Mouse (Mus musculus) heart, postnatal 25 days (tissue): Measurements from ENCODE around the gene Capg. TPM values are rescaled to one million over a fixed set of nuclear protein-coding genes. Genes with fewer than 3 reads are reported as not detected.
"Not testable (repeated sequence)": the region's sequence is repeated elsewhere in the genome, so short reads cannot be mapped to it uniquely, and the experiment has no call there.

Source experiments
- DNase-seq: peaks from one replicate; pipeline ENCODE4 v3.0.0; 2022; ENCODE audit warnings: low spot score
- intact Hi-C: fragments of 180-260 bp; cut with DNase I; formaldehyde crosslinking; loops from one replicate; pipeline ENCODE4 v1.15.1; 2025
- total RNA-seq, 2 experiments: library from RNA; stranded (reverse); gene quantifications; 2 replicates each; pipeline ENCODE4 v1.2.3; 2021

Gene Capg
- total RNA-seq, 2 experiments from 2014 or later = 6.5 to 8.7 TPM

DNA sequence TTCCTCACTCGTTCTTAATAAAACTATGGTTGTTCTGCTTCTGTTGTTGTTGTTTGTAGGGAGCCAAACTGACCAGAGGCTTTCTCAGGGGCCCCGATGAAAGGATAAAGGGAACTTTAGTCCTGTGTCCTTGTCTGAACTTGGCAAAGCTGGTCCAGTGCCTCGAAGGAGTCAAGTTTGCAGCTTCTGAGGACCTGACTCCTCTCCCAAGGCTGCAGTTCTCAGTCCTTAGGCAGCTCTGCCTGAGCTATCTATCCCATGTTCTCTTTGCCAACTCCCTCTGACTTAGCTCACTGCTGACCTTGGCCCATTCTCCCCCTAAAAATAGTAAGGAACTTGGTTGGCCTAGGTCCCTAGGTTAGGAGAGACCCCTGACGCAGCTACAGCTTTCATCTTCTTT, 17.1 kb upstream of the Capg start:
- no peak for DNase-seq
- intact Hi-C loops = no loop called here

DNA sequence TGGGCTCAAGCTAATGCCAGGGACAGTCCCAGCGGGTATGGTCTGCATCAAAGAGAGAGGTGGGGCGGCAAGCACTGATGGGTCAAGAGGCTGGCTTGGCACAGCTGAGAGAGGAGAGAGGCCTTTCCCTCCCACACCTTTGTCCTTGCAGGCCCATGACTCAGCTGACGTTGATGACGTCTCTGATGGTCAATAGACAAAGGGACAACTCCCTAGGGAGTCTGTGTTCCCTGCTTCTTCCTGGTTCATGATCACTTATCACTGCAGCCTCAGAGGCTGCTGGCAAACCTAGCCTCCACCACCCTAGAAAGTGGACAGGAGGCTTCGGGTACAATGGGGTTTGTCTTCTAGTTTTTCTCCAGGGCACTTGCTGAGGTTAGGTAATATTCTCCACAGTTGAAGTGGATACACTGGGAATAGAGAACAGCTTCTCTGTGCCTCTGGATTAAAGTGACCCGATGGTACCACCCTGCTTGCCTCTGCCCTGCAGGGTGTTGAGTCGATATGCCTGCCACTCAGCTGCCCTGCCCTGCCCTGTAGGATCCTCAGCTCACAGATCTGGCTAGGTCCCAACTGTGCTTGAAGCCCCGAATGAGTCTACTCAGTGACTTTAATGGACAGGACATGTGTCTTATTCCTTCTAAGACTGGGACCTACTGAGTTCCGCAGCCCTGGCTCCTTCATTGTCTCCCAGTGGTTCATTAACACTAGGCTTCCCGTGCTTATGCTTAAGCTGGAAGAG, 15.6 kb upstream of the Capg start:
- intact Hi-C loops = no loop called here
- DNase-seq = peak; percentile 44

DNA sequence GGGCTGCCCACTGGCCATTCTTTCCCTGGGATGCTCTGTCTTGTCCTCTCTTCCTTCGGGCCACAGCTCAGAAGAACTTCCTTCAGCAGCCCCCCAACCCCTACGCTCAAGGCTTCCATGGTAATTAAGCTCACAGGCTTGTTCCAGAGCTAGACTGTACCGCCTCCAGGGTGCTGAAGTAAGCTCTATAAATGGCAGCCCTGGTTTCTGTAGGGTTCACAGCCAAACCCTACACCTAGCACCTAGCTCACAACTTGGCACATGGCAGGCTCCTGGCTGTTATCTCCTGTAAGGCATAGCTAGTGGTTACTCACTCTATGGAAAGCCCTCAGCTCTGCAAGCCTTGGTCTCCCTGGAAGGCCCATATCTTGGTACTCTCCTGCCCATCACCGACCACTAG, 11.6 kb upstream of the Capg start:
- DNase-seq = no peak
- intact Hi-C loops = loop anchor here (5.0 kb wide), 1 partner anchor 40 kb away; no protein-coding TSS in a partner anchor

DNA sequence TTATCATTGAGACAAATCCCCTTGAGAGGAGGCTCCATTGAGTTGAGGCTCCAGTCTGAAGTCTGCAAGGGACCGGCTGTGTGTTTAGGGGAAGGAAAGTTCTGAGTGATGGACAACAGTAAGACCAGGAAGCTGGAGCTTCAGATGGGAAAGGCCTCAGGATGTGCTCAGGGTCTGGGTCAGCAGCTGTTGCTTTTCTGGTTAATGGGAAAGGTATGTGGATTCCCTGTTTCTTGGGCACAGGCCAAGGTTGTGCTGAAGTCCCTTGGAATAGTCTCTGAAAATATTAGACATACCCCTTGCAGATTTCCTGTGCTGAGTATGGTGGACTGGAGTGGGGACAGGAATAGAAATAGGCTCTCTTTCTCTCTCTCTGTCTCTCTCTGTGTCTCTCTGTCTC, 10.6 kb upstream of the Capg start:
- intact Hi-C loops = loop anchor here (5.0 kb wide), 1 partner anchor 41 kb away; no protein-coding TSS in a partner anchor
- not testable (repeated sequence) for DNase-seq

GRCm38 (mm10) chr6:72534035-72534809, 10.0 kb upstream of the Capg start:
- peak; percentile 38 for DNase-seq
- intact Hi-C loops = loop anchor here (1.0 to 5.0 kb wide), 2 partner anchors 42 to 106 kb away; no protein-coding TSS in a partner anchor

- peak; percentile 60 for DNase-seq
- intact Hi-C loops = loop anchor here (1.0 kb wide), 1 partner anchor 31 kb away; no protein-coding TSS in a partner anchor
Measured at GRCm38 (mm10) chr6:72535165-72535564, 9.0 kb upstream of the Capg start.

DNA sequence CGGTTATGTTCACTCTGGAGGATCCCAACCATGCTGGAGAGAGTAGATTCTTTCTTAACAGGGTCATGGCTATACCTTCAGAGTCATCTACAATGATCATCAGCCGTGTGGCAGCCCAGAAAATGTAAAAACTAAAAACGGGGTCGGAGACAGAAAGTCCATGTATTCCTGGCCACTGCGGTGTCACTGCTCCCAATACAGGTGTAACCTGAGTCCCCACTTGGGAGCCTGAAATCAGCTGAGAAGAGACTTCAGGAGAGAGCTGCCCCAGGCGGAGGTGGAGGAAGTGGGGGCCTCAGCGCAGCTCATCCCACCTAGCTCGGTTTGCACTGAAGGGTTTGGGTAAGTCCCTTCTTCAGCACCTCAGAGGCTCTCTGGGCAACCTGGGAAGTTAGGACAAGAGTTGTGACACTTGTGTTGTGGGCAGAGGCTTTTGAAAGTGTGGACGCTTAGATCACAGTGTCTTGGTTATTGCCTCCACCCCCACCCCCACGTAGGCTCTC, 6.1 kb upstream of the Capg start:
- intact Hi-C loops = no loop called here
- no peak for DNase-seq

DNA sequence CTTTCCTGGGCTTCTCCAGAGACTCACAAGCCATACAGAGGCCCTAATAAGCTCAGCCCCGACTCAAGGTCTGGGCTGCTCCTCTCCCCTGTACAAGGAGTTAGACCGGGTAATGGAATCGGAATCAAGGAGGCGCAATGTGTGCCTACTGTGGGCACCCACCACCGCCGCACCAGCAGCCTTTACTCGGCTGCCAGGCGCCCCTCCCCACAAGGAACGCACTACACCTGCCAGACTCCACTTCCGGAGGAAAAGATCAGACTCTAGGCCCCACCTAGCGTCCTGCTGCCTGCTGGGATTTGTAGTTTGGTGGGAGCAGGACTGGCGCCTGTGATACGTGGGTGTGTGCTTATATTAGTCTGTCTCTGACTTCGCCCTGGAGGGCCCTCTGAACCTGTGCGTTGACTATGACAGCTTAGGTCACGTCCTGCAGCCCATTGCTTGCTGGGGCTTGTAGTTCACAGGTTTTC, 5.6 kb upstream of the Capg start:
- intact Hi-C loops = no loop called here
- peak; percentile 82 for DNase-seq

- DNase-seq = no peak
- intact Hi-C loops = no loop called here
Measured at GRCm38 (mm10) chr6:72543265-72543850, 833 bp upstream of the Capg start.

DNA sequence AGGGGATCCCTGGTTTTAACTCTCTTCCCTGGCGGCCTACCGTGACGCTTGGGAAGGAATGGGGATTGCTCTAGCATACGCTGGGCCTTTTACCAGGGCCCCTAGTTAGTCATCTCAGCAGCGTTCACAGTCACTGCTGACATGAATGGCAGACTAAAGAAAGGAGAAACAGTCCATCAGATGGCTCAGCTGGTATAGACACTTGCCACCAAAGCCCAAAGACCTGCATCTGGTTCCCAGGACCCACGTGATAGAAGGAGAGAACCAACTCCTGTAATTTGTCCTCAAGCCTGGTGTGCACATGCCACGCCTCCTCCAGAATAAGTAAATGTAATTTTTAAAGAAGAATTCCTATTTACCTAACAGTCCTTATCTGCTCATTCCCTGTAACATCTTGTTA, 1.2 kb downstream of the Capg start:
- no peak for DNase-seq
- intact Hi-C loops = no loop called here

GRCm38 (mm10) chr6:72547121-72547520, 2.9 kb downstream of the Capg start:
- no peak for DNase-seq
- intact Hi-C loops = no loop called here

DNA sequence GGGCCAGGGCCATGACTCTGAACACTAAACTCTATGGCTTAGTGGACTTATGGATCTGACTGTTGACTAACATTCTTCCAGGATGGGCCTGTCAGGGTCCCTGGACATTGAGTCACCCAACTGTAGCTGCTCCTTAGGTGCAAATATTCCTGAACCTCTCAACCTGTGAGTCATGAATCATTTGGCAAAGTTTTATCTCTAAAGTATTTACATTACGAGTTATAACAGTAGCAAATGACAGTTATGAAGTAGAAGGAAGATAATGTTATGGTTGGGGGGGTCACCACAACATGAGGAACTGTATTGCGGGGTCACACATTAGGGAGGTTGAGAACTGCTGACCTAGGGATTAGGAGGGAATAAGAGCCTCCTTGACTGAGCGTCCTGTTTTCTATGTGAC, 3.7 kb downstream of the Capg start:
- DNase-seq = no peak
- intact Hi-C loops = no loop called here

- DNase-seq = peak; percentile 46
- intact Hi-C loops = no loop called here
Measured at GRCm38 (mm10) chr6:72549041-72549580, 4.9 kb downstream of the Capg start.

- intact Hi-C loops = no loop called here
- DNase-seq = no peak
Measured at GRCm38 (mm10) chr6:72550025-72550424, 5.8 kb downstream of the Capg start.

DNA sequence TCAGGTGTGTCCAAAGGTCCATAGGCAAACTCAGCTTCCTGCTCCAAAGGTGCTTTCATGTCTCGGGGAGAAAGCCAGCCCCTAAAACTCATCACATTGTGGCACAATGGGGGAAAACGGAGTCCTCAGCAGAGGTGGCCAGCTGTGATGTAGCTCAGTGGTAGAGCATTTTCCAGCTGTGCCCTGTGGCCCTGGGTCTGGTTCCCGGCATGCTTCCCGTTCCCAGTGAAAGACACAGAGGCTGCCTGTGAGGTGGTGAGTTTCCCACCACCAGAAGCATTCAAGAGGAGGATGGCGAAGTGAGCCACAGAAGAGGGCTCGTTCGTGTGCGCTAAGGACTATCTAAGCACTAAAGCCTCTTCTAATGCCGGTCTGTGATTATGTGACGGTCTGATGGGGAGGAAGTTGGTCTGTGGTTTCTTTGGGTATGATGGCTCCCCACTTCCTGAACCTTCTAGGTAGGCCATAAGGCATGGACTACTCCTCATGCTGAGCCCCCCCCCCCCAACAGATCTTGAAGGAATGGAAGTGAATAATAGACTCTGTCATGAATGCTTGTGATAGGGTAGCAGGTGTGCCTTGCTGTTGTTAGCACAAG, 6.4 kb downstream of the Capg start:
- no peak for DNase-seq
- intact Hi-C loops = no loop called here

- intact Hi-C loops = no loop called here
- peak; percentile 76 for DNase-seq
Measured at GRCm38 (mm10) chr6:72552171-72553078, 8.2 kb downstream of the Capg start.

DNA sequence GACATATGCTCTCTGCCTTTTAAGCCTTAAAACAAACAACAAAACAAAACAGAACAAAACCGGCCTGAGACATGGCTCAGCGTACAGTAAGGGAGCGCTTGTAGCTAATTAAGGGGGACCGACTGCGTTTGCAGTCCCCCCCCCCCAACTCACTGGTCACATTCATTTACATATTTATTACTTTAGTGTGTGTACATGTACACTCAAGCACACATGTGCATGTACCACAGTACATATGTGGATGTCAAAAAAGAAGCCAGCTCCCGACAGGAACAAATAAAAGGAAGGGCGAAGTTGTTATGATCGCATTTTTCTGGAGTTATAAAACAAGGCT, 8.9 kb downstream of the Capg start:
- intact Hi-C loops = no loop called here

GRCm38 (mm10) chr6:72560801-72561200, 16.6 kb downstream of the Capg start:
- intact Hi-C loops = no loop called here
- DNase-seq = no peak

More for the DNA sequence above, 8.9 kb downstream of the Capg start:
- no peak for DNase-seq

- no peak for DNase-seq
- intact Hi-C loops = no loop called here
Measured at GRCm38 (mm10) chr6:72562486-72562885, 18.3 kb downstream of the Capg start.
